Mouse (Mus musculus): ENCODE measurements around the gene Gm6337. TPM values are rescaled to one million over a fixed set of nuclear protein-coding genes. Genes with fewer than 3 reads are reported as not detected.

Gene Gm6337
- not detected for polyA plus RNA-seq (2014; fragmentation: Illumina TruSeq; extraction: RNeasy Lipid Tissue Mini Kit (QIAGEN cat#74804); ENCODE audit: low replicate concordance)

DNA sequence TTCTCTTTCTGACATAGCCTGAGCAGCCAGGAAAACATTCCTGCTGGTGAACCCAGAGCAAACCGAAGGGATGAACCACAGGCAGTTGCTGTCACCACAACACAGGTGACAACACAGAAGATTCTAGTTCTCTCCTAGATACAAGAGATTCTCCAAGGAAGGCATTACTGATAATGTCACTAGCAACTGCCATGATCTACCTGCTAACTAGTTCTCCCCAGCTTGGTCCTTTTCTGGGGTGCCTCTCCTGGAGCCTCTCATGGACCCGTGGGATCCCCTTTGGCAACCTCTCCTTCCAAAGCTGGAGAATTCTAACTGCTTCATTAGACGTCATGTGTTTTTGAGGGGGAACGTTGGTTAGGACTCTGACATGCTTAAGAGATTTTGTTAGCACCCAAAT, at the start of gene Gm6337:
Gene Gm6337, minus strand, starts transcription at position 101 of the 400 bp plus-strand sequence.

DNA sequence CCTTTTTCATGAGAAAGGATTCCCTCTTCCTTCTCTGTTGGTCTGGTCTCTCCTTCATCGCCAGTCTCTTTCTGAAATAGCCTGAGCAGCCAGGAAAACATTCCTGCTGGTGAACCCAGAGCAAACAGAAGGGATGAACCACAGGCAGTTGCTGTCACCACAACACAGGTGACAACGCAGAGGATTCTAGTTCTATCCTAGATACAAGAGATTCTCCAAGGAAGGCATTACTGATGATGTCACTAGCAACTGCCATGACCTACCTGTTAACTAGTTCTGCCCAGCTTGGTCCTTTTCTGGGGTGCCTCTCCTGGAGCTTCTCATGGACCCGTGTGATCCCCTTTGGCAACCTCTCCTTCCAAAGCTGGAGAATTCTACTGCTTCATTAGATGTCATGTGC, 35.8 kb upstream of the Gm6337 start, which contains the start of gene Gm8206:
Gene Gm8206, minus strand, starts transcription at position 101 of the 400 bp plus-strand sequence.

Other genes with a start within 250 kb of the Gm6337 start
- gene Gm3424, start 227.9 kb downstream of the Gm6337 start, polyA plus RNA-seq (2014; fragmentation: Illumina TruSeq; extraction: RNeasy Lipid Tissue Mini Kit (QIAGEN cat#74804); ENCODE audit: low replicate concordance) = not detected
- gene Gm8237, start 177.9 kb downstream of the Gm6337 start, polyA plus RNA-seq (2014; fragmentation: Illumina TruSeq; extraction: RNeasy Lipid Tissue Mini Kit (QIAGEN cat#74804); ENCODE audit: low replicate concordance) = not detected
- gene Gm3248, start 96.5 kb downstream of the Gm6337 start, polyA plus RNA-seq (2014; fragmentation: Illumina TruSeq; extraction: RNeasy Lipid Tissue Mini Kit (QIAGEN cat#74804); ENCODE audit: low replicate concordance) = 0.67 TPM
- not detected for gene Gm3453, start 79.1 kb downstream of the Gm6337 start, polyA plus RNA-seq (2014; fragmentation: Illumina TruSeq; extraction: RNeasy Lipid Tissue Mini Kit (QIAGEN cat#74804); ENCODE audit: low replicate concordance)
- gene Gm8206, start 35.7 kb upstream of the Gm6337 start, polyA plus RNA-seq (2014; fragmentation: Illumina TruSeq; extraction: RNeasy Lipid Tissue Mini Kit (QIAGEN cat#74804); ENCODE audit: low replicate concordance) = 0.56 TPM
- gene Gm3468, start 50.4 kb upstream of the Gm6337 start, polyA plus RNA-seq (2014; fragmentation: Illumina TruSeq; extraction: RNeasy Lipid Tissue Mini Kit (QIAGEN cat#74804); ENCODE audit: low replicate concordance) = 1.6 TPM
- gene Gm3476, start 67.5 kb upstream of the Gm6337 start, polyA plus RNA-seq (2014; fragmentation: Illumina TruSeq; extraction: RNeasy Lipid Tissue Mini Kit (QIAGEN cat#74804); ENCODE audit: low replicate concordance) = not detected
- gene Gm21560, start 161.0 kb upstream of the Gm6337 start, polyA plus RNA-seq (2014; fragmentation: Illumina TruSeq; extraction: RNeasy Lipid Tissue Mini Kit (QIAGEN cat#74804); ENCODE audit: low replicate concordance) = not detected
- gene Gm3411, start 229.0 kb upstream of the Gm6337 start, polyA plus RNA-seq (2014; fragmentation: Illumina TruSeq; extraction: RNeasy Lipid Tissue Mini Kit (QIAGEN cat#74804); ENCODE audit: low replicate concordance) = 6.5 TPM
- gene Gm21103, start 246.6 kb upstream of the Gm6337 start, polyA plus RNA-seq (2014; fragmentation: Illumina TruSeq; extraction: RNeasy Lipid Tissue Mini Kit (QIAGEN cat#74804); ENCODE audit: low replicate concordance) = not detected